Mouse (Mus musculus): ENCODE results near the gene Mcm6. TPM values are rescaled to one million over a fixed set of nuclear protein-coding genes. Genes with fewer than 3 reads are reported as not detected.
"Not testable (repeated sequence)": the region's sequence is repeated elsewhere in the genome, so short reads cannot be mapped to it uniquely, and the experiment has no call there.

Gene Mcm6
- polyA plus RNA-seq, 1 experiment: 76.2 TPM

GRCm38 (mm10) chr1:128323026-128323643 lies 36.3 kb downstream of the Mcm6 start:
- DNase-seq: no peak
- H3K27ac ChIP-seq (ENCODE audit: control insufficient read depth, insufficient read depth, low read length): no peak overlapping the region
- H3K4me3 ChIP-seq (ENCODE audit: control insufficient read depth, insufficient read depth, low read length): no peak overlapping the region
- TF ChIP-seq CTCF (IDR thresholded peaks at IDR 0.05; ENCODE audit: borderline replicate concordance, control insufficient read depth, extremely low read depth, insufficient read depth, low read length, poor library complexity) (no peak), POLR2A (IDR thresholded peaks at IDR 0.05; ENCODE audit: control insufficient read depth, extremely low read depth, insufficient read depth, low read length, poor library complexity) (no peak)
- 56% methylated on average over 8 of the region's 8 CpGs for WGBS
- H3K36me3 ChIP-seq (ENCODE audit: control insufficient read depth, insufficient read depth, low read length): no peaks in the 10 kb centered on the region
- no peaks in the 10 kb centered on the region for H3K27me3 ChIP-seq (ENCODE audit: control insufficient read depth, insufficient read depth, low read length)
- 0 out of 2 replicates have a peak, but pooled peaks cover 2% of the 10 kb centered on the region for H3K4me1 ChIP-seq (replicated peaks; ENCODE audit: control insufficient read depth, insufficient read depth, low read length)

DNA sequence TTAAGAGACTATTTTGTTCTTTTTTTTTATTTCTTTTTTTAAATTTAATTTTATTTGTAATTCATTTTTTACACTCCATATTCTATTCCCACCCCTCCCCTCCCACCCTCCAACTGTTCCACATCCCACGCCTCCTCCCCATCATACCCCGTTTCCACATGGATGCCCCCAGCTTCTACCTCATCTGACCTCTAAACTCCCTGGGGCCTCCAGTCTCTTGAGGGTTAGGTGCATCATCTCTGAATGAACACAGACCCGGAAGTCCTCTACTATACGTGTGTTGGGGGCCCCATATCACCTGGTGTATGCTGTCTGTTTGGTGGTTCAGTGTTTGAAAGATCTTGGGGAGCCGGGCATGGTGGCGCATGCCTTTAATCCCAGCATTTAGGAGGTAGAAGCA lies 40.2 kb downstream of the Mcm6 start:
- H3K36me3 ChIP-seq (ENCODE audit: control insufficient read depth, insufficient read depth, low read length); H3K4me1 ChIP-seq (replicated peaks; ENCODE audit: control insufficient read depth, insufficient read depth, low read length); H3K4me3 ChIP-seq (ENCODE audit: control insufficient read depth, insufficient read depth, low read length); DNase-seq; H3K27ac ChIP-seq (ENCODE audit: control insufficient read depth, insufficient read depth, low read length); H3K27me3 ChIP-seq (ENCODE audit: control insufficient read depth, insufficient read depth, low read length): not testable (repeated sequence)
- WGBS: 96% methylated on average over 6 of the region's 6 CpGs

DNA sequence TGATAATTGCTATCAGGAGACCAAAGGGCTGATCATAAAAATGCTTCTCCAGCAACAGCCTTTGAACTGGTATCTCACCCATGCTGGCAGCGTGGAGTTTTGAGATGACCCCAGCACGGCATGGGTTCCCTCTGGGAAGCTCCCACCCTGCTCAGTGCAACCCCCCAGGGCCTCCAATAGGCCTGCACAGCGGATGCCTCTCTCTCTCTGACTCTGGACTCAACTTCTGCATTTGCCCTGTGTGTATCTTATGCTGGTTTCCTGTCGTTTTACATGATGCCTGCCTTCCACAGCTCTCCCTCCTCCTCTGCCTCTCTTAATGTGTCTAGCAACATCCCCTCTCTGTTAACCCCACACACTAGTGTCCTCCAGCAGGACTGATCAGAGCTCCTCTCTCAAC lies 44.8 kb downstream of the Mcm6 start:
- DNase-seq: no peak
- Histone ChIP-seq H3K27ac (ENCODE audit: control insufficient read depth, insufficient read depth, low read length) (no peak overlapping the region), H3K4me3 (ENCODE audit: control insufficient read depth, insufficient read depth, low read length) (no peak overlapping the region), H3K4me1 (replicated peaks; ENCODE audit: control insufficient read depth, insufficient read depth, low read length) (no peaks in the 10 kb centered on the region), H3K36me3 (ENCODE audit: control insufficient read depth, insufficient read depth, low read length) (no peaks in the 10 kb centered on the region), H3K27me3 (ENCODE audit: control insufficient read depth, insufficient read depth, low read length) (no peaks in the 10 kb centered on the region)
- TF ChIP-seq POLR2A (IDR thresholded peaks at IDR 0.05; ENCODE audit: control insufficient read depth, extremely low read depth, insufficient read depth, low read length, poor library complexity) (no peak), CTCF (IDR thresholded peaks at IDR 0.05; ENCODE audit: borderline replicate concordance, control insufficient read depth, extremely low read depth, insufficient read depth, low read length, poor library complexity) (no peak)
- WGBS: 18% methylated on average over 4 of the region's 4 CpGs

GRCm38 (mm10) chr1:128309043-128309442 lies 50.4 kb downstream of the Mcm6 start:
- TF ChIP-seq POLR2A (IDR thresholded peaks at IDR 0.05; ENCODE audit: control insufficient read depth, extremely low read depth, insufficient read depth, low read length, poor library complexity) (no peak), CTCF (IDR thresholded peaks at IDR 0.05; ENCODE audit: borderline replicate concordance, control insufficient read depth, extremely low read depth, insufficient read depth, low read length, poor library complexity) (no peak)
- WGBS: 96% methylated on average over 3 of the region's 3 CpGs
- Histone ChIP-seq H3K27me3 (ENCODE audit: control insufficient read depth, insufficient read depth, low read length) (no peaks in the 10 kb centered on the region), H3K4me3 (ENCODE audit: control insufficient read depth, insufficient read depth, low read length) (no peak overlapping the region), H3K27ac (ENCODE audit: control insufficient read depth, insufficient read depth, low read length) (no peak overlapping the region), H3K36me3 (ENCODE audit: control insufficient read depth, insufficient read depth, low read length) (no peaks in the 10 kb centered on the region), H3K4me1 (replicated peaks; ENCODE audit: control insufficient read depth, insufficient read depth, low read length) (no peaks in the 10 kb centered on the region)
- DNase-seq: peak; percentile 6

GRCm38 (mm10) chr1:128303900-128304299 lies 55.6 kb downstream of the Mcm6 start:
- TF ChIP-seq CTCF (IDR thresholded peaks at IDR 0.05; ENCODE audit: borderline replicate concordance, control insufficient read depth, extremely low read depth, insufficient read depth, low read length, poor library complexity): no peak
- TF ChIP-seq POLR2A (IDR thresholded peaks at IDR 0.05; ENCODE audit: control insufficient read depth, extremely low read depth, insufficient read depth, low read length, poor library complexity): no peak
- H3K4me1 ChIP-seq (replicated peaks; ENCODE audit: control insufficient read depth, insufficient read depth, low read length): no peaks in the 10 kb centered on the region
- H3K27me3 ChIP-seq (ENCODE audit: control insufficient read depth, insufficient read depth, low read length): no peaks in the 10 kb centered on the region
- no peak overlapping the region for H3K27ac ChIP-seq (ENCODE audit: control insufficient read depth, insufficient read depth, low read length)
- WGBS: 93% methylated on average over 16 of the region's 16 CpGs
- H3K4me3 ChIP-seq (ENCODE audit: control insufficient read depth, insufficient read depth, low read length): no peak overlapping the region
- DNase-seq: no peak
- H3K36me3 ChIP-seq (ENCODE audit: control insufficient read depth, insufficient read depth, low read length): no peaks in the 10 kb centered on the region

- Histone ChIP-seq H3K27me3 (ENCODE audit: control insufficient read depth, insufficient read depth, low read length) (no peaks in the 10 kb centered on the region), H3K4me1 (replicated peaks; ENCODE audit: control insufficient read depth, insufficient read depth, low read length) (no peaks in the 10 kb centered on the region), H3K27ac (ENCODE audit: control insufficient read depth, insufficient read depth, low read length) (no peak overlapping the region), H3K4me3 (ENCODE audit: control insufficient read depth, insufficient read depth, low read length) (no peak overlapping the region), H3K36me3 (ENCODE audit: control insufficient read depth, insufficient read depth, low read length) (no peaks in the 10 kb centered on the region)
- WGBS: 94% methylated on average over 5 of the region's 5 CpGs
- no peak for TF ChIP-seq CTCF (IDR thresholded peaks at IDR 0.05; ENCODE audit: borderline replicate concordance, control insufficient read depth, extremely low read depth, insufficient read depth, low read length, poor library complexity)
- no peak for TF ChIP-seq POLR2A (IDR thresholded peaks at IDR 0.05; ENCODE audit: control insufficient read depth, extremely low read depth, insufficient read depth, low read length, poor library complexity)
- DNase-seq: no peak
Observed at GRCm38 (mm10) chr1:128295717-128296528, 63.5 kb downstream of the Mcm6 start.
